Mouse (Mus musculus): ENCODE measurements around the gene Cdc42bpg.

GRCm38 (mm10) chr19:6363411-6364240, 57.4 kb downstream of the Cdc42bpg start, which contains the start of gene Sf1:
- TF ChIP-seq POLR2A (IDR thresholded peaks at IDR 0.05; ENCODE audit: borderline replicate concordance, extremely low read depth, low read depth, low read length) (peak; percentile 56; the same call in 1 of the 2 replicates), CTCF (IDR thresholded peaks at IDR 0.05; ENCODE audit: insufficient read depth, low read length) (no peak)
